Mouse (Mus musculus): ENCODE results near the gene Mid2.

The Mid2 gene

GRCm38 (mm10) chrX:140664479-140665241, at the start of gene Mid2:
Gene Mid2, plus strand, starts transcription at chrX:140664599.
- TF ChIP-seq GATA4 (IDR thresholded peaks at IDR 0.05; ENCODE audit: insufficient replicate concordance, low read length), result no peak

GRCm38 (mm10) chrX:140624875-140625594, 39.4 kb upstream of the Mid2 start:
- no peak for TF ChIP-seq GATA4 (IDR thresholded peaks at IDR 0.05; ENCODE audit: insufficient replicate concordance, low read length)

GRCm38 (mm10) chrX:140638028-140638427, 26.4 kb upstream of the Mid2 start:
- no peak for TF ChIP-seq GATA4 (IDR thresholded peaks at IDR 0.05; ENCODE audit: insufficient replicate concordance, low read length)

- TF ChIP-seq GATA4 (IDR thresholded peaks at IDR 0.05; ENCODE audit: insufficient replicate concordance, low read length), result no peak
Measured at GRCm38 (mm10) chrX:140639592-140639991, 24.8 kb upstream of the Mid2 start.

GRCm38 (mm10) chrX:140660731-140661130, 3.7 kb upstream of the Mid2 start:
- no peak for TF ChIP-seq GATA4 (IDR thresholded peaks at IDR 0.05; ENCODE audit: insufficient replicate concordance, low read length)

- TF ChIP-seq GATA4 (IDR thresholded peaks at IDR 0.05; ENCODE audit: insufficient replicate concordance, low read length), result no peak
Measured at GRCm38 (mm10) chrX:140663516-140663915, 883 bp upstream of the Mid2 start.

- TF ChIP-seq GATA4 (IDR thresholded peaks at IDR 0.05; ENCODE audit: insufficient replicate concordance, low read length), result no peak
Measured at GRCm38 (mm10) chrX:140665242-140665810, 927 bp downstream of the Mid2 start.

- no peak for TF ChIP-seq GATA4 (IDR thresholded peaks at IDR 0.05; ENCODE audit: insufficient replicate concordance, low read length)
Measured at GRCm38 (mm10) chrX:140675444-140675843, 11.0 kb downstream of the Mid2 start.

- TF ChIP-seq GATA4 (IDR thresholded peaks at IDR 0.05; ENCODE audit: insufficient replicate concordance, low read length), result no peak
Measured at GRCm38 (mm10) chrX:140688335-140688734, 23.9 kb downstream of the Mid2 start.

- no peak for TF ChIP-seq GATA4 (IDR thresholded peaks at IDR 0.05; ENCODE audit: insufficient replicate concordance, low read length)
Measured at GRCm38 (mm10) chrX:140703224-140703623, 38.8 kb downstream of the Mid2 start.

- no peak for TF ChIP-seq GATA4 (IDR thresholded peaks at IDR 0.05; ENCODE audit: insufficient replicate concordance, low read length)
Measured at GRCm38 (mm10) chrX:140706077-140706476, 41.7 kb downstream of the Mid2 start.

GRCm38 (mm10) chrX:140722400-140722799, 58.0 kb downstream of the Mid2 start:
- no peak for TF ChIP-seq GATA4 (IDR thresholded peaks at IDR 0.05; ENCODE audit: insufficient replicate concordance, low read length)

GRCm38 (mm10) chrX:140738986-140739385, 74.6 kb downstream of the Mid2 start:
- TF ChIP-seq GATA4 (IDR thresholded peaks at IDR 0.05; ENCODE audit: insufficient replicate concordance, low read length), result no peak

- TF ChIP-seq GATA4 (IDR thresholded peaks at IDR 0.05; ENCODE audit: insufficient replicate concordance, low read length), result no peak
Measured at GRCm38 (mm10) chrX:140743213-140743612, 78.8 kb downstream of the Mid2 start.

- no peak for TF ChIP-seq GATA4 (IDR thresholded peaks at IDR 0.05; ENCODE audit: insufficient replicate concordance, low read length)
Measured at GRCm38 (mm10) chrX:140769794-140770193, 105.4 kb downstream of the Mid2 start.

GRCm38 (mm10) chrX:140805340-140805739, 140.9 kb downstream of the Mid2 start:
- TF ChIP-seq GATA4 (IDR thresholded peaks at IDR 0.05; ENCODE audit: insufficient replicate concordance, low read length), result no peak

Measured in liver, adult (tissue).